Mouse (Mus musculus) lung, embryonic 16.5 days (tissue): Measurements from ENCODE around the gene Ckap4. TPM values are rescaled to one million over a fixed set of nuclear protein-coding genes. Genes with fewer than 3 reads are reported as not detected.
"Not testable (repeated sequence)": the region's sequence is repeated elsewhere in the genome, so short reads cannot be mapped to it uniquely, and the experiment has no call there.

Source experiments
- ATAC-seq: fragments of 200-750 bp; cut with Nextera tagmentation; 2 replicates; pipeline ENCODE4 v1.8.0; 2017; ENCODE audit warnings: low read depth, mild to moderate bottlenecking, moderate library complexity
- H3K27ac ChIP-seq: fragments of 300-500 bp; sonication (generic); 2 replicates; pipeline ENCODE4 v1.5.1; 2014; ENCODE audit warnings: mild to moderate bottlenecking, control low read depth, low read length
- H3K27me3 ChIP-seq: fragments of 300-500 bp; sonication (generic); 2 replicates; pipeline ENCODE4 v1.6.1; 2014; ENCODE audit warnings: low read depth, low read length, mixed read lengths; ENCODE audit not compliant: control insufficient read depth, insufficient read depth
- H3K36me3 ChIP-seq: fragments of 300-500 bp; sonication (generic); 2 replicates; pipeline ENCODE4 v1.6.1; 2014; ENCODE audit warnings: low read length; ENCODE audit not compliant: control insufficient read depth, insufficient read depth
- H3K4me1 ChIP-seq: fragments of 300-500 bp; sonication (generic); replicated peaks from 2 replicates; pipeline ENCODE4 v1.6.1; 2014; ENCODE audit warnings: low read length, mixed read lengths; ENCODE audit not compliant: control insufficient read depth, insufficient read depth
- H3K4me2 ChIP-seq: fragments of 300-500 bp; sonication (generic); 2 replicates; pipeline ENCODE4 v1.6.1; 2014; ENCODE audit warnings: low read depth, low read length, control low read depth
- H3K4me3 ChIP-seq: fragments of 300-500 bp; sonication (generic); 2 replicates; pipeline ENCODE4 v1.5.1; 2014; ENCODE audit warnings: mild to moderate bottlenecking, low read length, control low read depth
- H3K9ac ChIP-seq: fragments of 300-500 bp; sonication (generic); 2 replicates; pipeline ENCODE4 v1.6.1; 2014; ENCODE audit warnings: low read length, control low read depth
- H3K9me3 ChIP-seq: fragments of 300-500 bp; sonication (generic); 2 replicates; pipeline ENCODE4 v1.6.1; 2016; ENCODE audit warnings: low read length; ENCODE audit not compliant: control insufficient read depth
- WGBS: fragments of 180-500 bp; shearing (Covaris S2); extraction: QIAGEN DNeasy Blood & Tissue Kit; methylation state at CpG from one replicate; pipeline ENCODE4 v1.1.7; 2014; 5-methylcytosine and 5-hydroxymethylcytosine counted together
- polyA plus RNA-seq: library from polyadenylated mRNA; unstranded; fragments of >200 nt; fragmentation: Nextera tagmentation; extraction: Ambion mirVana; gene quantifications from 2 replicates; pipeline ENCODE4 v1.2.1, GENCODE M21; 2015

Ckap4 gene
- polyA plus RNA-seq, 1 experiment from 2014 or later = 88.0 TPM

GRCm38 (mm10) chr10:84494432-84494831 is 39.4 kb downstream of the Ckap4 start:
- no peaks in the 10 kb centered on the region for H3K27me3 ChIP-seq
- WGBS = 61% methylated on average over 7 of the region's 7 CpGs
- H3K9ac ChIP-seq = no peak overlapping the region
- H3K4me3 ChIP-seq = no peak overlapping the region
- 0 out of 2 replicates have a peak, but pooled peaks cover 2% of the 10 kb centered on the region for H3K4me1 ChIP-seq
- no peaks in the 10 kb centered on the region for H3K9me3 ChIP-seq
- ATAC-seq = no peak
- H3K36me3 ChIP-seq = no peaks in the 10 kb centered on the region
- no peak overlapping the region for H3K27ac ChIP-seq
- no peak overlapping the region for H3K4me2 ChIP-seq

DNA sequence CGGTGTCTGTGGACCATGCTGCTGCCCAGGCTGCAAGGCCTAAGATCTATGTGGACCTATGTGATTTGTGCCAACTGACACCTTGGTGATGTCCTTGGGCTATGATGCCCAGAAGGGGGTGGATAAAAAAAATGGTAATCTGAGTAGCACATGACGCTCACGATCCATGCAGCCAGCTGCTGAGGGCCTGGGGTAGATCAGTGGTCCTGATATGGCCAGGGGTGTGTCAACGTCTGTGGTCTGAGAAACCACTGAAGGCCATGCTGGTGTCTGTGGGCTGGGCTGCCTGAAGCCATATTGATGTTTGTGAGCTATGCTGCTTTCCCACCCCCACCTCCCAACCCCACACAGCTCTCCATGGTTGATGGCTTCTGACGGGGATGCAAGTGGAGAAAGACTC is 43.7 kb downstream of the Ckap4 start:
- Histone ChIP-seq H3K4me3 (no peak overlapping the region), H3K27me3 (no peaks in the 10 kb centered on the region), H3K27ac (no peak overlapping the region), H3K36me3 (no peaks in the 10 kb centered on the region), H3K4me2 (no peak overlapping the region), H3K9me3 (no peaks in the 10 kb centered on the region), H3K9ac (no peak overlapping the region), H3K4me1 (0 out of 2 replicates have a peak, but pooled peaks cover 2% of the 10 kb centered on the region)
- no peak for ATAC-seq
- 86% methylated on average over 5 of the region's 5 CpGs for WGBS

DNA sequence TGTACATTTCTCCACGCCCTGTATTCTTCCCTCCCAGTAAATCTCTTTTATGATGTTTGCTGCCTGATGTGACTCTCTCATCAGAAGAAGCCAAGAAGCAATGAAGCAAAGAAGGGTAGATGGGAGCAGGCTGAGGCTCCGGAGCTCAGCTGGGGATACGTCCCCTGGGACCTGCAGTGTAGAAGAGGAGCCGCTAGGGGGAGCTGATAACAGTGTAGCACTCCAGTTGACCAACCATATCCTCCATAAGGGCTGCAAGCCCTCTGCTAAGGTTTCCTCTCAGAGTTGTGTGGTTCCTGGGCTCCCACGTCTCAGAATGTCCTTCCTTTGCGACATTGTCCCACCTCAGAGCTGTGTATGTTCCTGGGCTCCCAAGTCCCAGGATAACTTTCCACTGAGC is 45.5 kb downstream of the Ckap4 start:
- Histone ChIP-seq H3K4me1 (no peaks in the 10 kb centered on the region), H3K27ac (no peak overlapping the region), H3K9me3 (no peaks in the 10 kb centered on the region), H3K36me3 (no peaks in the 10 kb centered on the region), H3K27me3 (no peaks in the 10 kb centered on the region), H3K9ac (no peak overlapping the region), H3K4me2 (no peak overlapping the region), H3K4me3 (no peak overlapping the region)
- ATAC-seq = no peak
- 48% methylated on average over 6 of the region's 6 CpGs for WGBS

- WGBS = 16% methylated on average over 1 of the region's 1 CpGs
- Histone ChIP-seq H3K36me3 (no peaks in the 10 kb centered on the region), H3K4me3 (no peak overlapping the region), H3K4me1 (peaks cover 3% of the 10 kb centered on the region; the same call in 1 of the 2 replicates), H3K9ac (no peak overlapping the region), H3K27ac (no peak overlapping the region), H3K4me2 (no peak overlapping the region), H3K27me3 (no peaks in the 10 kb centered on the region), H3K9me3 (no peaks in the 10 kb centered on the region)
- ATAC-seq = no peak
These were observed 49.2 kb downstream of the Ckap4 start for GRCm38 (mm10) chr10:84484661-84485060.

- no peak overlapping the region for H3K4me3 ChIP-seq
- ATAC-seq = no peak
- H3K27ac ChIP-seq = no peak overlapping the region
- no peaks in the 10 kb centered on the region for H3K27me3 ChIP-seq
- H3K4me2 ChIP-seq = no peak overlapping the region
- no peak overlapping the region for H3K9ac ChIP-seq
- no peaks in the 10 kb centered on the region for H3K36me3 ChIP-seq
- H3K4me1 ChIP-seq = peaks cover 3% of the 10 kb centered on the region; the same call in 1 of the 2 replicates
- WGBS = 67% methylated on average over 3 of the region's 3 CpGs
- no peaks in the 10 kb centered on the region for H3K9me3 ChIP-seq
These were observed 50.3 kb downstream of the Ckap4 start for GRCm38 (mm10) chr10:84483553-84483952.

GRCm38 (mm10) chr10:84483069-84483468 is 50.8 kb downstream of the Ckap4 start:
- peaks cover 3% of the 10 kb centered on the region; the same call in 1 of the 2 replicates for H3K4me1 ChIP-seq
- H3K27ac ChIP-seq = no peak overlapping the region
- H3K27me3 ChIP-seq = no peaks in the 10 kb centered on the region
- no peaks in the 10 kb centered on the region for H3K36me3 ChIP-seq
- ATAC-seq = no peak
- H3K9me3 ChIP-seq = no peaks in the 10 kb centered on the region
- no peak overlapping the region for H3K9ac ChIP-seq
- no peak overlapping the region for H3K4me3 ChIP-seq
- H3K4me2 ChIP-seq = no peak overlapping the region
- WGBS = 90% methylated on average over 2 of the region's 2 CpGs

DNA sequence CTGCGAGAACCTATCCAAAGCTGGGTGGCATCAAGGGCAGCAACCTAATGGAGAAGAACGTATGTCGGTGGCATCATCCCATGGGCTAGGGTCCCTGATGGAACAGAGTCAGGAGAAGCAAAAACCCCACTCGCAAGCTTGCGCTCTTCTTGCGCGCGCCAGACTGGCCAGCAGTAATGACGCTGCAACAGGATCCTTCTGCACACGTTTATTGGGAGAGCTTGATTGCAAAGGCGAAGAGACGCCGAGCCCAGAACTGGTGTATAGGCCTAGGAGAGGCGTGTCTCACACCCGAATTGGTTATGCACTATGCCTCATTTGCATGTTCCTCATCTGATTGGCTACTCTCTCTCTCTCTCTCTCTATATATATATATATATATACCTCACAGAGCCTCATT is 51.4 kb downstream of the Ckap4 start:
- ATAC-seq, H3K27ac ChIP-seq, H3K36me3 ChIP-seq, H3K4me1 ChIP-seq, H3K9me3 ChIP-seq, H3K4me3 ChIP-seq, H3K4me2 ChIP-seq, H3K9ac ChIP-seq, H3K27me3 ChIP-seq: not testable (repeated sequence)
- WGBS = 92% methylated on average over 15 of the region's 15 CpGs

DNA sequence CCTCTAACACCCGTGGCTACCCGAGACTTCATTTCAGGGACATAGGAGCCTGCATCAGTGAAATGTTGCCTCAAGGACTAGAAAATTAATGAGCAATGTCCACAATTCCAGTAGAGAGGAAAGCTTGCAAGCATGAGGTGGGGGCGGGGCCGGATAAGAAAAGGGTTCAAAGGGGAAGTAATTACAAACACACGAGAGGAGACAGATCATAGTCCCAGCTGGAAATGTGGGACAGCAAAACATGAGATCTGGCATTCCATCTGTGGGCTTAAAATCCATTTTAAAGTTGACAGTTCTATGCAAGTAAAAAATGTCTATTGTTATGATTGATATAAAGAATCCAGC is 52.6 kb downstream of the Ckap4 start:
- H3K4me2 ChIP-seq = peak overlapping the region; percentile 14; the same call in 1 of the 2 replicates
- H3K36me3 ChIP-seq = no peaks in the 10 kb centered on the region
- H3K9me3 ChIP-seq = no peaks in the 10 kb centered on the region
- H3K9ac ChIP-seq = no peak overlapping the region
- peak overlapping the region; percentile 83 for H3K27ac ChIP-seq
- no peak overlapping the region for H3K4me3 ChIP-seq
- 40% methylated on average over 5 of the region's 5 CpGs for WGBS
- peaks cover 6% of the 10 kb centered on the region; the same call in 1 of the 2 replicates for H3K4me1 ChIP-seq
- no peaks in the 10 kb centered on the region for H3K27me3 ChIP-seq
- peak; percentile 67 for ATAC-seq

DNA sequence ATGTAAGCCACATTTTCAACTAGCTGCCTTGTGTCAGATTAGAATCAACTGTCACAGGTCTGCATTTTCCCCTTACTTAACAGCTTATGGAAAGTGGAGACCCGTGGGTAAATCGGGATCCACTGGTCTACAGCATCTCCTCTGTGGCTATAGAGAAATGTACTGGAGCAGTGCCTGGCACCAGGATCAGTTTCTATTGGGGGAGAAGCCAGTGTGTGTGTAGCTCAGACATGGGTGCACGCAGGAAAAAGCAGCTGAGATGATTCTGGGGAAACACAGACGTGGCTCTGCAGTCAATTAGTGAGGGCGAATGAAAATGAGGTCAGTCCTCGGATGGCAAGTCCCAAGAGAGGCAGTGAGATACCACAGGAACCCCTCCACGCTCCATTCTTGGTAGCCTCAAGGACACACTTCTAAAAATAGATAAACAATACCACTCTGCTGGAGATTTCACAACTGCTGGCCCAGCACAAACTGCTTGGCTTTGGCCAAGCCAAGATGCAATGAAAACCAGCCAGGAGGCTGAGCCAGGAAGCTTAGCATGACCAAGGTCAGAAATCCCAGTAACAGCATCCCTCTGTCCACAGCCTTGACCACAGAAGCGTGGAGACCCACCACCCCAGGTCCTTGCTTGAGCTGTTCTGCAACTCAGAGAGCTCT is 53.1 kb downstream of the Ckap4 start:
- Histone ChIP-seq H3K4me1 (peaks cover 6% of the 10 kb centered on the region; the same call in 1 of the 2 replicates), H3K4me3 (no peak overlapping the region), H3K9ac (no peak overlapping the region), H3K4me2 (peak overlapping the region; percentile 14; the same call in 1 of the 2 replicates), H3K36me3 (no peaks in the 10 kb centered on the region), H3K27ac (peak overlapping the region; percentile 83), H3K27me3 (no peaks in the 10 kb centered on the region), H3K9me3 (no peaks in the 10 kb centered on the region)
- peak; percentile 80 for ATAC-seq
- WGBS = 47% methylated on average over 8 of the region's 8 CpGs
